Comparison of ENCODE assay signal across 8 mouse cellular contexts in genomic region chr17:12118561-12118925, GRCm38 (mm10). TPM values are rescaled to one million over a fixed set of nuclear protein-coding genes. Genes with fewer than 3 reads are reported as not detected.
DNase-seq lines count a peak whose midpoint lies in the region; ATAC-seq lines count a peak whose summit lies in the region.

TSS of gene Agpat4 (plus strand) at chr17:12118704.

- H3K27me3 ChIP-seq in kidney, embryonic 14.5 days (ENCODE audit: control insufficient read depth, insufficient read depth, low read length) = no peaks in the 10 kb centered on the region
- H3K27me3 ChIP-seq in limb, embryonic 15.5 days = no peaks in the 10 kb centered on the region
- H3K27me3 ChIP-seq in midbrain, embryonic 15.5 days (replicated peaks) = no peaks in the 10 kb centered on the region
- no peaks in the 10 kb centered on the region for H3K27me3 ChIP-seq in stomach, embryonic 16.5 days (ENCODE audit: control insufficient read depth, insufficient read depth, low read length)

- H3K36me3 ChIP-seq in kidney, embryonic 14.5 days (ENCODE audit: control insufficient read depth, insufficient read depth, low read length) = no peaks in the 10 kb centered on the region
- no peaks in the 10 kb centered on the region for H3K36me3 ChIP-seq in limb, embryonic 15.5 days
- H3K36me3 ChIP-seq in midbrain, embryonic 15.5 days (replicated peaks) = no peaks in the 10 kb centered on the region
- H3K36me3 ChIP-seq in stomach, embryonic 16.5 days (ENCODE audit: control insufficient read depth, insufficient read depth, low read length) = no peaks in the 10 kb centered on the region

- H3K4me2 ChIP-seq in kidney, embryonic 14.5 days (replicated peaks; ENCODE audit: low read depth, low read length) = peak within 1 kb of the TSS; percentile 86
- peak within 1 kb of the TSS; percentile 90 for H3K4me2 ChIP-seq in limb, embryonic 15.5 days
- peak within 1 kb of the TSS; percentile 94 for H3K4me2 ChIP-seq in midbrain, embryonic 15.5 days
- peak within 1 kb of the TSS; percentile 93 for H3K4me2 ChIP-seq in stomach, embryonic 16.5 days (ENCODE audit: low read depth, low read length)

- peaks cover 5% of the 10 kb centered on the region; the same call in 1 of the 2 replicates for H3K4me1 ChIP-seq in kidney, embryonic 14.5 days (ENCODE audit: control insufficient read depth, insufficient read depth, low read length)
- peaks cover 14% of the 10 kb centered on the region for H3K4me1 ChIP-seq in limb, embryonic 15.5 days
- peaks cover 23% of the 10 kb centered on the region for H3K4me1 ChIP-seq in midbrain, embryonic 15.5 days
- peaks cover 17% of the 10 kb centered on the region for H3K4me1 ChIP-seq in stomach, embryonic 16.5 days (ENCODE audit: control insufficient read depth, insufficient read depth, low read length)

- ATAC-seq in kidney, embryonic 14.5 days (ENCODE audit: low FRiP score, low TSS enrichment) = peak; percentile 75
- ATAC-seq in limb, embryonic 15.5 days (ENCODE audit: insufficient number of reproducible peaks, low FRiP score, low TSS enrichment, low read depth) = peak; percentile 46
- peak; percentile 82 for ATAC-seq in midbrain, embryonic 15.5 days (replicated peaks)
- ATAC-seq in stomach, embryonic 16.5 days (ENCODE audit: insufficient read depth, low FRiP score) = peak; percentile 56

- H3K9me3 ChIP-seq in kidney, embryonic 14.5 days (ENCODE audit: control insufficient read depth, low read length) = no peaks in the 10 kb centered on the region
- no peaks in the 10 kb centered on the region for H3K9me3 ChIP-seq in limb, embryonic 15.5 days
- H3K9me3 ChIP-seq in midbrain, embryonic 15.5 days = no peaks in the 10 kb centered on the region
- H3K9me3 ChIP-seq in stomach, embryonic 16.5 days (replicated peaks; ENCODE audit: control insufficient read depth, low read length) = no peaks in the 10 kb centered on the region

- DNase-seq in thymus, adult 18-20 months = peak; percentile 47 to 49
- no peak for DNase-seq in thymus, postnatal 25 days
- DNase-seq in cerebellum, adult 8-10 months = peak; percentile 45
- DNase-seq in frontal cortex, adult 2 months (ENCODE audit: extremely low spot score in 1 of 2, low spot score in 1 of 2) = peak in 1 of 2 experiments; percentile 30

- under 1% methylated on average over 13 of the region's 13 CpGs for WGBS in kidney, embryonic 14.5 days
- under 1% methylated on average over 13 of the region's 13 CpGs for whole genome bisulfite sequencing in limb, embryonic 15.5 days
- 0% methylated on average over 13 of the region's 13 CpGs for WGBS in midbrain, embryonic 15.5 days
- under 1% methylated on average over 13 of the region's 13 CpGs for WGBS in stomach, embryonic 16.5 days

- H3K4me3 ChIP-seq in kidney, embryonic 14.5 days (ENCODE audit: low read length) = peak within 1 kb of the TSS; percentile 62
- H3K4me3 ChIP-seq in limb, embryonic 15.5 days = peak within 1 kb of the TSS; percentile 63
- peak within 1 kb of the TSS; percentile 60 for H3K4me3 ChIP-seq in midbrain, embryonic 15.5 days
- peak within 1 kb of the TSS; percentile 68 for H3K4me3 ChIP-seq in stomach, embryonic 16.5 days (replicated peaks; ENCODE audit: low read length)

- peak within 1 kb of the TSS; percentile 96 for H3K27ac ChIP-seq in kidney, embryonic 14.5 days (ENCODE audit: low read depth, low read length)
- H3K27ac ChIP-seq in limb, embryonic 15.5 days = peak within 1 kb of the TSS; percentile 96
- H3K27ac ChIP-seq in midbrain, embryonic 15.5 days = peak within 1 kb of the TSS; percentile 89
- H3K27ac ChIP-seq in stomach, embryonic 16.5 days (ENCODE audit: low read length) = peak within 1 kb of the TSS; percentile 89

- peak within 1 kb of the TSS; percentile 70 for H3K9ac ChIP-seq in kidney, embryonic 14.5 days (ENCODE audit: low read depth, low read length)
- peak within 1 kb of the TSS; percentile 69 for H3K9ac ChIP-seq in limb, embryonic 15.5 days
- H3K9ac ChIP-seq in midbrain, embryonic 15.5 days = peak within 1 kb of the TSS; percentile 70
- peak within 1 kb of the TSS; percentile 79 for H3K9ac ChIP-seq in stomach, embryonic 16.5 days (ENCODE audit: low read length)

RNA-seq across cellular contexts. Expression of gene Agpat4, which starts in this region (rescaled TPM):
- polyA plus RNA-seq in frontal cortex, adult 2 months (2012; rRNA removed) = 44.4 and 48.5 TPM in 2 replicates
- polyA plus RNA-seq in kidney, embryonic 14.5 days (2014; fragmentation: Nextera tagmentation; extraction: Ambion mirVana) = 20.9 and 26.5 TPM in 2 replicates
- polyA plus RNA-seq in limb, embryonic 15.5 days (2015; fragmentation: Nextera tagmentation; extraction: Ambion mirVana) = 56.0 and 57.7 TPM in 2 replicates
- 62.0 and 65.7 TPM in 2 replicates for polyA plus RNA-seq in midbrain, embryonic 15.5 days (2015; fragmentation: Nextera tagmentation; extraction: Ambion mirVana)
- 34.5 and 36.8 TPM in 2 replicates for polyA plus RNA-seq in stomach, embryonic 16.5 days (2015; fragmentation: Nextera tagmentation; extraction: Ambion mirVana)
